Mouse (Mus musculus) ovary, adult 10 weeks (tissue): Measurements from ENCODE around the gene Junb. TPM values are rescaled to one million over a fixed set of nuclear protein-coding genes. Genes with fewer than 3 reads are reported as not detected.

Experiments
- polyA plus RNA-seq: library from polyadenylated mRNA; stranded (reverse); fragments of 350-450 nt; fragmentation: Illumina TruSeq; extraction: RNeasy Lipid Tissue Mini Kit (QIAGEN cat#74804); gene quantifications from one replicate; pipeline ENCODE4 v1.2.3, GENCODE M21; 2014

Gene Junb
- polyA plus RNA-seq, result 0.34 TPM

GRCm38 (mm10) chr8:84978248-84978940, at the start of gene Junb:
Gene Junb, minus strand, starts transcription at chr8:84978718.

DNA sequence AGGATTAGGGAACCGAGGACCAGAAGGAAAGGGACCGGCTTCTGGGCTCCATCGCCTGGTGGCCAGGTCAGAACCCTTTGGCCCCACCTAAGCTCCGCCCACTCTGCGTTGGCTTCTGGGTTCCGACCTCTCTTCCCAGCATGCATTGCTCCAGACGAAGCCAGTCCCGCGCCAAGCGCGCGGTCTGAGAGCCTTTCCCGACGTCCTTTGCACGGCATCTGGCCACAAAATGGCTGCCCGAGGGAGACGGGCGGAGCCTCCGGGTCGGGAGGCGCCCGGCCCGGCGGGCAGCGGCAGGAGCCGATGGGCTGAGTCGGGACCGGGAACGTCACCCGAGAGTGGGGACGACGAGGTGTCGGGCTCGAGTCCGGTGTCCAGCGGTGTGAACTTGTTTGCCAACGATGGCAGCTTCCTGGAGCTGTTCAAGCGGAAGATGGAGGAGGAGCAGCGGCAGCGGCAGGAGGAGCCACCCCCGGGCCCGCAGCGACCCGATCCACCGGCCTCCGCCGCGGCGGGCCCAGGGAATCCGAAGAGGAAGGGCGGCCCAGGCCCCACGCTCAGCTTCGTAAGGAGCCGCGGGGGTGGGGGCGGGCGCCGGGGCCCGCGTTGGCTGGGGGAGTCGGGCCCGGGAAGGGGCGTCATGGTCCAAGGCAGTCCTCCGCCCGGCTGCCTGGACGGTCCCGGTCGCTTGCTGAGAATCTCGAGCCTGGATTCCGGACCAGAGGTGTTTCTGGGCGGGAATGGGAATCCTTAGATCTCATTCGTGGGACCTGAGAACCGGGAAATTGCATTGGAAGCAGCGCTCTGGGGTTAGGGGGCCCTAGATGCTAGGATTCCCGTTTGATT, 48.4 kb upstream of the Junb start, which contains the start of gene Trir:
Gene Trir (plus strand): TSS at position 154 of the 846 bp plus-strand sequence.

GRCm38 (mm10) chr8:85025098-85025932, 46.8 kb upstream of the Junb start, which contains the start of gene Asna1:
Gene Asna1, minus strand, starts transcription at chr8:85025281.

GRCm38 (mm10) chr8:85014431-85014830, 35.9 kb upstream of the Junb start, which contains the start of gene Best2:
Gene Best2, minus strand, starts transcription at chr8:85014531.

DNA sequence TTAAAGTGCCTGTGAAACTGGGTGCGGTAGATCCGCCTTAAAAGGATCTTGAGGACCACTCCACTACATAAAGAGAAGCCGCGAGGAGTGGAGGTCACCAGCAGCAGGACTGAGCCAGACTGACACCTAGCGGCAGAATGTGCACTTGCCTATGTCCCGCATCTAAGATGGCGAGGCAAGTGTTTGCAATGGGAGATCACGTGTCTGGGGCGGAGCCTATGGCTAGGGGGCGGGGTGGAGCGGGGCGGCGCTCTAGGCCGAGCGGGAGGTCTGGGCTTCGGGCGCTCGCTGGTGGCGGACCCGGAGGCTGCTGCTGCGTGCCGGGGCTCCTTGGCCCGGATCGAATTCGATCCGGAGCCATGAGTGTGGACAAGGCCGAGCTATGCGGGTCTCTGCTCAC, 11.8 kb upstream of the Junb start, which contains the start of gene Hook2:
Gene Hook2 (plus strand): TSS at position 255 of the 400 bp plus-strand sequence.

DNA sequence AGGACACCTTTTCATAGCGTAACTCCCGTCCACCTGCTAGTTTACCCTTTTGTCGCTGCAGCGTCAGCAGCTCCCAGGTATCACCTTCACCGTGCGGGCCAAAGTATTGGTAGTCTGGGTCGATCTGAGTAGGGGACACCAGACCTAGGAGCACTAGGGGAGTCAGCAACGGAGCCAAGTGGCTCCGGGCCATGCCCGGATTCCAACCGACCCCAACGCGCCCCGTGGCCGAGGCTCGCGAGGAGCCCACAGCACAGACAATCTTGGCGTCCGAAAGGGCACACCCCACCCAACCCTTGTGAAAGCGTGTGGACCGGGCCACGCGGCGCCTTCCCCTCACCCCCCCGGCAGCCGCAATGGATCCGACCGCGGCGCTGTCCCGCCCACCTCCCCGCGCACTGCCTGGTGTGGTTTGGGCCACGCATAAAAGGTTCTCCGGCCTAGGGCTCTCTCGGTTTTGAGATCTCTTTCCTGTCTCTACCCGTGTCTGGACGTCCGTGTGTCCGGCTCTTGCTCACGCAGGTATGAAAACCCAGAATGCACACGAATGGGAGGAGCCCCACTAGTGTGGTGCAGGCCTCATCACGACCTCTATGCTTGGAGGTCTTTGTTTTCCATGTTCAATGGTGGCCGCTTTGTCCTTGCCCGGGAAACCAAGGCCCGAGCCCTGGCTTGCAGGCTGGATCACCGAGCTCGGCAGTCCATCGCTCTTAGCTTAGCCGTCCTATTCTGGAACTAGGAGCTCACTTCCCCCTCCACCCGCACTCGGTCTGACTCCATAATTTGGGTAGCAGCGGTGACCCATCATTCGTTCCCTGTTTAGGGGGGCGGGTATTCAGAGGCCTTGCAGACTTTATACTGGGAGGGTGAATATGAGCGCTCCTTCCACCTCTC, 9.0 kb downstream of the Junb start, which contains the start of the genes Gm49661, Prdx2 and Rnaseh2a:
Gene Gm49661 (minus strand): TSS at position 193 of the 894 bp plus-strand sequence.
Gene Prdx2 (plus strand): TSS at position 347 of the 894 bp plus-strand sequence.
Gene Rnaseh2a (minus strand): TSS at position 527 of the 894 bp plus-strand sequence.

DNA sequence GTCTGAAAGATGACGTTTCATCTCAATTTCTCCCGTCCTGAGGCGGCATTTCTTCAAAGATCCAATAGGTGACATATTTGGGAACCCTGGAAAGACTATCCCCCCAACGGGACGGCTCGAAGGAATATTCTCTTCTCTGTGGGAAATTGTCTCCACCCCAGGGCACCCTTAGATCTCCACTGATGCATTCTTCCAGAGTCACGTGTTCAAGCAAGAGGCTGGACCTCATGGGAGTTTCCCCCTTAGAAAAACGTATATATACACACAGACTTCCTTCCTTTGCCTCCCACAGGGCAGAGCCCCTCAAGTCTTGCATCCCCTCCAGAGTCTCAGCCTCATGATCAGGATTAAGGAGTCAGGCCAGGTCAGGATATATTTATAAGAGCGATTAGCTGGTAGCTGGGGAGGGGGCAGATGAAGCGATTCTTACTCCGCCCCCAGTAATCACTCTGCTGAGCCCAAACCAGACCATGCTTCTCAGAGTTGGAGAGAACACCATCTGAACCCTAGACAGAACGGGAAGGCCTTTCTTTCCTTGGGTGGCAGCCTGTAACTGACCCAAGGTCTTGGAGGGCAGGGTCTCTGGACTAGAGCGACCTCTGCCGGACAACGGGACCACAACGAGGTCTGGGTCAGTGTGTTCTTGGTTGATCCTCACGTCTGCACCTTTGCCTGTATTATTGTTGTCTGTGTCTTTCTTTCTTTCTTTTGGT, 31.8 kb downstream of the Junb start, which contains the start of gene Rtbdn:
Gene Rtbdn (plus strand): TSS at position 464 of the 713 bp plus-strand sequence.

GRCm38 (mm10) chr8:84936962-84937546, 41.5 kb downstream of the Junb start, which contains the start of gene Mast1:
Gene Mast1, minus strand, starts transcription at chr8:84937359.

Other genes with a start within 250 kb of the Junb start
- gene Nfix, start 178.4 kb downstream of the Junb start, polyA plus RNA-seq, result 44.0 TPM
- 2.4 TPM for gene Dand5, start 155.9 kb downstream of the Junb start, polyA plus RNA-seq
- gene Gadd45gip1, start 147.2 kb downstream of the Junb start, polyA plus RNA-seq, result 1.1 TPM
- gene Rad23a, start 138.1 kb downstream of the Junb start, polyA plus RNA-seq, result 3.2 TPM
- 1,005 TPM for gene Calr, start 131.8 kb downstream of the Junb start, polyA plus RNA-seq
- gene Farsa, start 121.7 kb downstream of the Junb start, polyA plus RNA-seq, result 4.1 TPM
- 32.4 TPM for gene Syce2, start 106.6 kb downstream of the Junb start, polyA plus RNA-seq
- 32.8 TPM for gene Gcdh, start 84.8 kb downstream of the Junb start, polyA plus RNA-seq
- not detected for gene Klf1, start 76.8 kb downstream of the Junb start, polyA plus RNA-seq
- gene Dnase2a, start 70.2 kb downstream of the Junb start, polyA plus RNA-seq, result 2.5 TPM
- gene Mast1, start 41.4 kb downstream of the Junb start, polyA plus RNA-seq, result not detected
- gene Rtbdn, start 31.7 kb downstream of the Junb start, polyA plus RNA-seq, result not detected
- not detected for gene Gm49661, start 9.3 kb downstream of the Junb start, polyA plus RNA-seq
- 36.9 TPM for gene Prdx2, start 9.1 kb downstream of the Junb start, polyA plus RNA-seq
- gene Rnaseh2a, start 9.0 kb downstream of the Junb start, polyA plus RNA-seq, result 2.6 TPM
- gene Hook2, start 11.9 kb upstream of the Junb start, polyA plus RNA-seq, result 2.3 TPM
- not detected for gene Best2, start 35.8 kb upstream of the Junb start, polyA plus RNA-seq
- 6.7 TPM for gene Asna1, start 46.6 kb upstream of the Junb start, polyA plus RNA-seq
- 5.3 TPM for gene Trir, start 48.1 kb upstream of the Junb start, polyA plus RNA-seq
- gene Tnpo2, start 58.2 kb upstream of the Junb start, polyA plus RNA-seq, result 14.1 TPM
- 1.5 TPM for gene Fbxw9, start 81.3 kb upstream of the Junb start, polyA plus RNA-seq
- gene Gm5741, start 89.3 kb upstream of the Junb start, polyA plus RNA-seq, result not detected
- 19.0 TPM for gene Dhps, start 93.0 kb upstream of the Junb start, polyA plus RNA-seq
- 2.8 TPM for gene Wdr83os, start 102.0 kb upstream of the Junb start, polyA plus RNA-seq
- gene Wdr83, start 102.6 kb upstream of the Junb start, polyA plus RNA-seq, result 1.00 TPM
- gene Man2b1, start 104.6 kb upstream of the Junb start, polyA plus RNA-seq, result 6.1 TPM
- 11.3 TPM for gene Zfp791, start 144.4 kb upstream of the Junb start, polyA plus RNA-seq
- gene Cks1brt, start 173.2 kb upstream of the Junb start, polyA plus RNA-seq, result not detected
- gene Olfr371, start 247.3 kb upstream of the Junb start, polyA plus RNA-seq, result not detected